Mouse (Mus musculus) gastrocnemius, postnatal 25 days (tissue): ENCODE data around the gene Mpnd. TPM values are rescaled to one million over a fixed set of nuclear protein-coding genes. Genes with fewer than 3 reads are reported as not detected.
A peak's percentile ranks its signal among the peaks of the same experiment; 100 is the strongest.
"Not testable (repeated sequence)": the region's sequence is repeated elsewhere in the genome, so short reads cannot be mapped to it uniquely, and the experiment has no call there.

Source experiments
- DNase-seq: peaks from one replicate; pipeline ENCODE4 v3.0.0; 2022
- total RNA-seq, 2 experiments: library from RNA; stranded (reverse); gene quantifications; 1 replicate in 1 of 2; 2 replicates in 1 of 2; pipeline ENCODE4 v1.2.3; 2021

Gene Mpnd
- total RNA-seq, 2 experiments from 2014 or later = 43.3 to 44.4 TPM

- DNase-seq = no peak
Observed at GRCm38 (mm10) chr17:56038583-56039261, 33.2 kb downstream of the Mpnd start.

GRCm38 (mm10) chr17:56039345-56039744, 33.8 kb downstream of the Mpnd start:
- no peak for DNase-seq

GRCm38 (mm10) chr17:56040030-56040856, 34.7 kb downstream of the Mpnd start, which contains the start of gene Chaf1a:
TSS of gene Chaf1a (plus strand) at chr17:56040439.
- DNase-seq = peak; percentile 96

- DNase-seq = no peak
Observed at GRCm38 (mm10) chr17:56040857-56041163, 35.3 kb downstream of the Mpnd start.

- no peak for DNase-seq
Observed at GRCm38 (mm10) chr17:56051369-56051768, 45.9 kb downstream of the Mpnd start.

GRCm38 (mm10) chr17:56054938-56055337, 49.4 kb downstream of the Mpnd start:
- DNase-seq = no peak

- DNase-seq = no peak
Observed at GRCm38 (mm10) chr17:56055945-56056678, 50.6 kb downstream of the Mpnd start.

GRCm38 (mm10) chr17:56057381-56058120, 52.0 kb downstream of the Mpnd start:
- no peak for DNase-seq

- DNase-seq = no peak
Observed at GRCm38 (mm10) chr17:56062081-56062480, 56.6 kb downstream of the Mpnd start.

GRCm38 (mm10) chr17:56065715-56066114, 60.2 kb downstream of the Mpnd start:
- not testable (repeated sequence) for DNase-seq

Other genes with a start within 250 kb of the Mpnd start
- gene Zfp119a, start 126.8 kb upstream of the Mpnd start, total RNA-seq = 1 to 10 TPM; 2.7 to 3.2 TPM
- gene Zfp959, start 113.6 kb upstream of the Mpnd start, total RNA-seq = 1 to 10 TPM; 2.6 to 3.4 TPM
- gene Zfp119b, start 56.2 kb upstream of the Mpnd start, total RNA-seq = 1 to 10 TPM; 3.0 to 3.1 TPM
- under 1 TPM in 1 of 2 experiments, not detected in 1; 0.31 TPM for gene Ebi3, start 53.1 kb upstream of the Mpnd start, total RNA-seq
- 1 to 10 TPM; 7.8 TPM for gene Yju2, start 46.6 kb upstream of the Mpnd start, total RNA-seq
- under 1 TPM in 1 of 2 experiments, not detected in 1; 0.28 TPM for gene Shd, start 35.2 kb upstream of the Mpnd start, total RNA-seq
- gene Fsd1, start 19.2 kb upstream of the Mpnd start, total RNA-seq = not detected
- 1 to 10 TPM; 2.6 to 4.9 TPM for gene Stap2, start 127 bp upstream of the Mpnd start, total RNA-seq
- gene Sh3gl1, start 30.9 kb downstream of the Mpnd start, total RNA-seq = 10 to 100 TPM; 10.8 to 12.4 TPM
- 1 to 10 TPM in 1 of 2 experiments, under 1 TPM in 1; 0.79 to 1.3 TPM for gene Chaf1a, start 34.7 kb downstream of the Mpnd start, total RNA-seq
- 10 to 100 TPM; 42.7 to 46.1 TPM for gene Ubxn6, start 69.3 kb downstream of the Mpnd start, total RNA-seq
- gene Hdgfl2, start 73.9 kb downstream of the Mpnd start, total RNA-seq = 10 to 100 TPM; 21.5 to 24.2 TPM
- gene Plin4, start 104.1 kb downstream of the Mpnd start, total RNA-seq = 100 to 1,000 TPM; 177 to 234 TPM
- 10 to 100 TPM; 27.7 to 29.0 TPM for gene Plin5, start 111.9 kb downstream of the Mpnd start, total RNA-seq
- 10 to 100 TPM; 13.4 to 24.9 TPM for gene Lrg1, start 116.3 kb downstream of the Mpnd start, total RNA-seq
- gene Sema6b, start 134.6 kb downstream of the Mpnd start, total RNA-seq = 1 to 10 TPM; 1.9 to 4.2 TPM
- under 1 TPM; 0.64 to 0.78 TPM for gene Tnfaip8l1, start 156.8 kb downstream of the Mpnd start, total RNA-seq
- 10 to 100 TPM; 20.3 to 21.7 TPM for gene Mydgf, start 178.2 kb downstream of the Mpnd start, total RNA-seq
- 10 to 100 TPM; 27.1 to 31.8 TPM for gene Dpp9, start 213.2 kb downstream of the Mpnd start, total RNA-seq